Mouse (Mus musculus): Measurements from ENCODE around the gene Iqcc. TPM values are rescaled to one million over a fixed set of nuclear protein-coding genes. Genes with fewer than 3 reads are reported as not detected.

Gene Iqcc
- polyA plus RNA-seq, 1 experiment from 2014 or later: 7.3 TPM

GRCm38 (mm10) chr4:129621283-129621841, 2.5 kb upstream of the Iqcc start:
- Histone ChIP-seq H3K9me3 (replicated peaks) (no peaks in the 10 kb centered on the region), H3K27me3 (no peaks in the 10 kb centered on the region), H3K4me3 (replicated peaks) (no peak overlapping the region), H3K4me1 (replicated peaks) (peaks cover 72% of the 10 kb centered on the region), H3K4me2 (no peak overlapping the region), H3K27ac (replicated peaks) (0 out of 2 replicates have a peak overlapping the region, but pooled peaks have one; percentile 46), H3K36me3 (replicated peaks) (peaks cover 14% of the 10 kb centered on the region), H3K9ac (no peak overlapping the region)
- 67% methylated on average over 8 of the region's 8 CpGs for WGBS (ENCODE audit: insufficient replicate concordance)
- no peak for ATAC-seq (ENCODE audit: insufficient read depth)

- 77% methylated on average over 11 of the region's 11 CpGs for WGBS (ENCODE audit: insufficient replicate concordance)
- Histone ChIP-seq H3K36me3 (replicated peaks) (peaks cover 7% of the 10 kb centered on the region; the same call in 1 of the 2 replicates), H3K4me3 (replicated peaks) (no peak overlapping the region), H3K4me1 (replicated peaks) (peaks cover 65% of the 10 kb centered on the region), H3K9ac (no peak overlapping the region), H3K4me2 (no peak overlapping the region), H3K27ac (replicated peaks) (0 out of 2 replicates have a peak overlapping the region, but pooled peaks have one; percentile 46), H3K27me3 (no peaks in the 10 kb centered on the region), H3K9me3 (replicated peaks) (no peaks in the 10 kb centered on the region)
- ATAC-seq (ENCODE audit: insufficient read depth): no peak
Observed at GRCm38 (mm10) chr4:129620419-129621282, 1.8 kb upstream of the Iqcc start.

GRCm38 (mm10) chr4:129618031-129618430, 868 bp downstream of the Iqcc start:
- WGBS (ENCODE audit: insufficient replicate concordance): 85% methylated on average over 5 of the region's 5 CpGs
- H3K4me1 ChIP-seq (replicated peaks): peaks cover 40% of the 10 kb centered on the region
- no peak overlapping the region; the same call in 1 of the 2 replicates for H3K27ac ChIP-seq (replicated peaks)
- peaks cover 7% of the 10 kb centered on the region; the same call in 1 of the 2 replicates for H3K36me3 ChIP-seq (replicated peaks)
- peak overlapping the region; percentile 95 for H3K4me2 ChIP-seq
- no peaks in the 10 kb centered on the region for H3K9me3 ChIP-seq (replicated peaks)
- H3K27me3 ChIP-seq: no peaks in the 10 kb centered on the region
- H3K4me3 ChIP-seq (replicated peaks): peak overlapping the region; percentile 79
- H3K9ac ChIP-seq: peak overlapping the region; percentile 84
- no peak for ATAC-seq (ENCODE audit: insufficient read depth)

- no peak overlapping the region for H3K4me2 ChIP-seq
Observed at GRCm38 (mm10) chr4:129617121-129617641, 1.7 kb downstream of the Iqcc start.

GRCm38 (mm10) chr4:129616631-129617030, 2.3 kb downstream of the Iqcc start:
- ATAC-seq (ENCODE audit: insufficient read depth): no peak
- Histone ChIP-seq H3K4me2 (no peak overlapping the region), H3K4me1 (replicated peaks) (peaks cover 27% of the 10 kb centered on the region), H3K9me3 (replicated peaks) (no peaks in the 10 kb centered on the region), H3K9ac (no peak overlapping the region), H3K36me3 (replicated peaks) (peaks cover 7% of the 10 kb centered on the region; the same call in 1 of the 2 replicates), H3K27me3 (no peaks in the 10 kb centered on the region), H3K4me3 (replicated peaks) (no peak overlapping the region), H3K27ac (replicated peaks) (no peak overlapping the region)
- WGBS (ENCODE audit: insufficient replicate concordance): 80% methylated on average over 3 of the region's 3 CpGs

More at GRCm38 (mm10) chr4:129617121-129617641, 1.7 kb downstream of the Iqcc start:
- no peak for ATAC-seq (ENCODE audit: insufficient read depth)
- 83% methylated on average over 7 of the region's 7 CpGs for WGBS (ENCODE audit: insufficient replicate concordance)
- peaks cover 7% of the 10 kb centered on the region; the same call in 1 of the 2 replicates for H3K36me3 ChIP-seq (replicated peaks)
- H3K4me3 ChIP-seq (replicated peaks): no peak overlapping the region
- no peak overlapping the region for H3K27ac ChIP-seq (replicated peaks)
- H3K27me3 ChIP-seq: no peaks in the 10 kb centered on the region
- peaks cover 32% of the 10 kb centered on the region for H3K4me1 ChIP-seq (replicated peaks)
- no peaks in the 10 kb centered on the region for H3K9me3 ChIP-seq (replicated peaks)
- no peak overlapping the region for H3K9ac ChIP-seq

GRCm38 (mm10) chr4:129615801-129616290, 3.1 kb downstream of the Iqcc start:
- ATAC-seq (ENCODE audit: insufficient read depth): no peak

GRCm38 (mm10) chr4:129614093-129614492, 4.8 kb downstream of the Iqcc start, which contains the start of gene Dcdc2b:
TSS of gene Dcdc2b (minus strand) at chr4:129614257.
- Histone ChIP-seq H3K9ac (no peak within 1 kb of the TSS), H3K4me1 (replicated peaks) (peaks cover 16% of the 10 kb centered on the region), H3K9me3 (replicated peaks) (no peaks in the 10 kb centered on the region), H3K4me3 (replicated peaks) (no peak within 1 kb of the TSS), H3K27me3 (no peaks in the 10 kb centered on the region), H3K27ac (replicated peaks) (no peak within 1 kb of the TSS), H3K4me2 (no peak within 1 kb of the TSS), H3K36me3 (replicated peaks) (peaks cover 18% of the 10 kb centered on the region)
- no peak for ATAC-seq (ENCODE audit: insufficient read depth)
- 81% methylated on average over 6 of the region's 6 CpGs for WGBS (ENCODE audit: insufficient replicate concordance)

More at GRCm38 (mm10) chr4:129615801-129616290, 3.1 kb downstream of the Iqcc start:
- no peaks in the 10 kb centered on the region for H3K27me3 ChIP-seq
- no peak overlapping the region for H3K27ac ChIP-seq (replicated peaks)
- H3K4me3 ChIP-seq (replicated peaks): no peak overlapping the region
- H3K36me3 ChIP-seq (replicated peaks): peaks cover 7% of the 10 kb centered on the region; the same call in 1 of the 2 replicates
- no peak overlapping the region for H3K9ac ChIP-seq
- 81% methylated on average over 9 of the region's 9 CpGs for WGBS (ENCODE audit: insufficient replicate concordance)
- H3K4me1 ChIP-seq (replicated peaks): peaks cover 23% of the 10 kb centered on the region
- no peak overlapping the region for H3K4me2 ChIP-seq
- no peaks in the 10 kb centered on the region for H3K9me3 ChIP-seq (replicated peaks)

- Histone ChIP-seq H3K9ac (no peak overlapping the region), H3K9me3 (replicated peaks) (no peaks in the 10 kb centered on the region), H3K4me3 (replicated peaks) (no peak overlapping the region), H3K4me1 (replicated peaks) (peaks cover 15% of the 10 kb centered on the region), H3K27ac (replicated peaks) (no peak overlapping the region), H3K4me2 (no peak overlapping the region), H3K27me3 (no peaks in the 10 kb centered on the region), H3K36me3 (replicated peaks) (peaks cover 44% of the 10 kb centered on the region)
- ATAC-seq (ENCODE audit: insufficient read depth): no peak
- WGBS (ENCODE audit: insufficient replicate concordance): 63% methylated on average over 4 of the region's 4 CpGs
Observed at GRCm38 (mm10) chr4:129610472-129610871, 8.4 kb downstream of the Iqcc start.

- no peak overlapping the region for H3K4me2 ChIP-seq
- no peaks in the 10 kb centered on the region for H3K9me3 ChIP-seq (replicated peaks)
- peaks cover 47% of the 10 kb centered on the region for H3K36me3 ChIP-seq (replicated peaks)
- H3K4me3 ChIP-seq (replicated peaks): no peak overlapping the region
- H3K27ac ChIP-seq (replicated peaks): no peak overlapping the region
- no peak for ATAC-seq (ENCODE audit: insufficient read depth)
- peaks cover 15% of the 10 kb centered on the region for H3K4me1 ChIP-seq (replicated peaks)
- H3K27me3 ChIP-seq: no peaks in the 10 kb centered on the region
- H3K9ac ChIP-seq: no peak overlapping the region
- 89% methylated on average over 4 of the region's 4 CpGs for whole genome bisulfite sequencing (ENCODE audit: insufficient replicate concordance)
Observed at GRCm38 (mm10) chr4:129610026-129610425, 8.9 kb downstream of the Iqcc start.

GRCm38 (mm10) chr4:129609139-129609631, 9.7 kb downstream of the Iqcc start:
- Histone ChIP-seq H3K36me3 (replicated peaks) (peaks cover 55% of the 10 kb centered on the region), H3K4me3 (replicated peaks) (no peak overlapping the region), H3K9ac (no peak overlapping the region), H3K27ac (replicated peaks) (no peak overlapping the region), H3K4me2 (no peak overlapping the region), H3K9me3 (replicated peaks) (no peaks in the 10 kb centered on the region), H3K27me3 (no peaks in the 10 kb centered on the region), H3K4me1 (replicated peaks) (peaks cover 15% of the 10 kb centered on the region)
- no peak for ATAC-seq (ENCODE audit: insufficient read depth)
- WGBS (ENCODE audit: insufficient replicate concordance): 64% methylated on average over 12 of the region's 12 CpGs
